Mouse (Mus musculus): ENCODE data around the gene Ermard. TPM values are rescaled to one million over a fixed set of nuclear protein-coding genes. Genes with fewer than 3 reads are reported as not detected.

Ermard gene
- polyA plus RNA-seq, 1 experiment from 2014 or later: 68.3 TPM

- DNase-seq (ENCODE audit: low spot score) (no peak), ATAC-seq (ENCODE audit: insufficient number of reproducible peaks, low FRiP score, low TSS enrichment, low read depth) (no peak)
- Histone ChIP-seq H3K9me3 (ENCODE audit: control insufficient read depth, low read length) (no peaks in the 10 kb centered on the region), H3K27me3 (ENCODE audit: control insufficient read depth, insufficient read depth, low read length) (no peaks in the 10 kb centered on the region), H3K4me3 (ENCODE audit: low read depth, low read length) (no peak overlapping the region), H3K4me1 (ENCODE audit: control insufficient read depth, insufficient read depth, low read length) (no peaks in the 10 kb centered on the region), H3K27ac (replicated peaks; ENCODE audit: low read depth, low read length) (no peak overlapping the region), H3K36me3 (ENCODE audit: control insufficient read depth, insufficient read depth, low read length) (no peaks in the 10 kb centered on the region), H3K4me2 (ENCODE audit: low read depth, severe bottlenecking) (no peak overlapping the region), H3K9ac (ENCODE audit: low read length) (no peak overlapping the region)
- 70% methylated on average over 3 of the region's 3 CpGs for WGBS
Observed at GRCm38 (mm10) chr17:15115550-15115949, 74.5 kb downstream of the Ermard start.

- H3K9me3 ChIP-seq (ENCODE audit: control insufficient read depth, low read length): no peaks in the 10 kb centered on the region
- H3K36me3 ChIP-seq (ENCODE audit: control insufficient read depth, insufficient read depth, low read length): no peaks in the 10 kb centered on the region
- H3K27me3 ChIP-seq (ENCODE audit: control insufficient read depth, insufficient read depth, low read length): no peaks in the 10 kb centered on the region
- H3K4me2 ChIP-seq (ENCODE audit: low read depth, severe bottlenecking): no peak overlapping the region
- 94% methylated on average over 4 of the region's 4 CpGs for WGBS
- no peak overlapping the region for H3K9ac ChIP-seq (ENCODE audit: low read length)
- no peak for ATAC-seq (ENCODE audit: insufficient number of reproducible peaks, low FRiP score, low TSS enrichment, low read depth)
- no peak for DNase-seq (ENCODE audit: low spot score)
- H3K4me3 ChIP-seq (ENCODE audit: low read depth, low read length): no peak overlapping the region
- H3K4me1 ChIP-seq (ENCODE audit: control insufficient read depth, insufficient read depth, low read length): no peaks in the 10 kb centered on the region
- no peak overlapping the region for H3K27ac ChIP-seq (replicated peaks; ENCODE audit: low read depth, low read length)
Observed at GRCm38 (mm10) chr17:15120096-15120495, 79.1 kb downstream of the Ermard start.

- H3K27ac ChIP-seq (replicated peaks; ENCODE audit: low read depth, low read length): no peak overlapping the region
- no peak for ATAC-seq (ENCODE audit: insufficient number of reproducible peaks, low FRiP score, low TSS enrichment, low read depth)
- no peak overlapping the region for H3K4me2 ChIP-seq (ENCODE audit: low read depth, severe bottlenecking)
- H3K9ac ChIP-seq (ENCODE audit: low read length): no peak overlapping the region
- H3K36me3 ChIP-seq (ENCODE audit: control insufficient read depth, insufficient read depth, low read length): no peaks in the 10 kb centered on the region
- H3K9me3 ChIP-seq (ENCODE audit: control insufficient read depth, low read length): no peaks in the 10 kb centered on the region
- H3K4me1 ChIP-seq (ENCODE audit: control insufficient read depth, insufficient read depth, low read length): no peaks in the 10 kb centered on the region
- no peak overlapping the region for H3K4me3 ChIP-seq (ENCODE audit: low read depth, low read length)
- no peaks in the 10 kb centered on the region for H3K27me3 ChIP-seq (ENCODE audit: control insufficient read depth, insufficient read depth, low read length)
- WGBS: 84% methylated on average over 6 of the region's 6 CpGs
- DNase-seq (ENCODE audit: low spot score): no peak
Observed at GRCm38 (mm10) chr17:15120569-15120968, 79.6 kb downstream of the Ermard start.

- Histone ChIP-seq H3K4me3 (ENCODE audit: low read depth, low read length) (no peak overlapping the region), H3K27me3 (ENCODE audit: control insufficient read depth, insufficient read depth, low read length) (no peaks in the 10 kb centered on the region), H3K27ac (replicated peaks; ENCODE audit: low read depth, low read length) (no peak overlapping the region), H3K4me1 (ENCODE audit: control insufficient read depth, insufficient read depth, low read length) (no peaks in the 10 kb centered on the region), H3K9me3 (ENCODE audit: control insufficient read depth, low read length) (no peaks in the 10 kb centered on the region), H3K4me2 (ENCODE audit: low read depth, severe bottlenecking) (no peak overlapping the region), H3K9ac (ENCODE audit: low read length) (no peak overlapping the region; the same call in 1 of the 2 replicates), H3K36me3 (ENCODE audit: control insufficient read depth, insufficient read depth, low read length) (no peaks in the 10 kb centered on the region)
- 79% methylated on average over 9 of the region's 9 CpGs for WGBS
- DNase-seq (ENCODE audit: low spot score): no peak
- ATAC-seq (ENCODE audit: insufficient number of reproducible peaks, low FRiP score, low TSS enrichment, low read depth): no peak
Observed at GRCm38 (mm10) chr17:15129630-15130287, 88.8 kb downstream of the Ermard start.

GRCm38 (mm10) chr17:15130288-15130656, 89.3 kb downstream of the Ermard start:
- Histone ChIP-seq H3K9me3 (ENCODE audit: control insufficient read depth, low read length) (no peaks in the 10 kb centered on the region), H3K36me3 (ENCODE audit: control insufficient read depth, insufficient read depth, low read length) (no peaks in the 10 kb centered on the region), H3K9ac (ENCODE audit: low read length) (no peak overlapping the region), H3K27me3 (ENCODE audit: control insufficient read depth, insufficient read depth, low read length) (no peaks in the 10 kb centered on the region), H3K27ac (replicated peaks; ENCODE audit: low read depth, low read length) (no peak overlapping the region), H3K4me2 (ENCODE audit: low read depth, severe bottlenecking) (no peak overlapping the region), H3K4me3 (ENCODE audit: low read depth, low read length) (no peak overlapping the region), H3K4me1 (ENCODE audit: control insufficient read depth, insufficient read depth, low read length) (no peaks in the 10 kb centered on the region)
- DNase-seq (ENCODE audit: low spot score) (no peak), ATAC-seq (ENCODE audit: insufficient number of reproducible peaks, low FRiP score, low TSS enrichment, low read depth) (no peak)
- 87% methylated on average over 3 of the region's 3 CpGs for WGBS

GRCm38 (mm10) chr17:15134905-15135669, 94.1 kb downstream of the Ermard start:
- H3K27me3 ChIP-seq (ENCODE audit: control insufficient read depth, insufficient read depth, low read length): no peaks in the 10 kb centered on the region
- no peaks in the 10 kb centered on the region for H3K36me3 ChIP-seq (ENCODE audit: control insufficient read depth, insufficient read depth, low read length)
- H3K4me3 ChIP-seq (ENCODE audit: low read depth, low read length): no peak overlapping the region
- DNase-seq (ENCODE audit: low spot score) (no peak), ATAC-seq (ENCODE audit: insufficient number of reproducible peaks, low FRiP score, low TSS enrichment, low read depth) (no peak)
- 80% methylated on average over 12 of the region's 12 CpGs for WGBS
- H3K9ac ChIP-seq (ENCODE audit: low read length): no peak overlapping the region
- H3K9me3 ChIP-seq (ENCODE audit: control insufficient read depth, low read length): no peaks in the 10 kb centered on the region
- no peak overlapping the region for H3K4me2 ChIP-seq (ENCODE audit: low read depth, severe bottlenecking)
- H3K27ac ChIP-seq (replicated peaks; ENCODE audit: low read depth, low read length): no peak overlapping the region
- H3K4me1 ChIP-seq (ENCODE audit: control insufficient read depth, insufficient read depth, low read length): no peaks in the 10 kb centered on the region

DNA sequence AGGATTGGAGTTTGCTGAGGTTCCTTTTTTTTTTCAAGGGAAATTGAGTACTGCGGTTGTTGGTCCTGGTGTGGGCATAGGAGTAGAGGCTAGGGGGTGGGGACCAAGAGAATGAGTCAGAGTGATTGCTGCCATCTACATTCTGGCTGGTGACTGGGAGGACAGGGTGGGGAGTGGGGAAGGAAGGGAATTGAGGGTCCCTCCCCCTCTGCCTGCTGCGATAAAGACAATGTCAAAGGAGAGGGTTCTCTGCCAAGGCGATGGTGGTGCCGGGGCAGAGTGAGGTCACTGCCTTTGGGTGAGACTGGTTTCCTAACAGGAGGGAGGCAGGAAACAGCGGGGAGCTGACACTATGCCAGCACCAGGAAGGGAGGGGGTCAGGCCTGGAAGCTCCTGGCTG, 96.4 kb downstream of the Ermard start:
- DNase-seq (ENCODE audit: low spot score) (no peak), ATAC-seq (ENCODE audit: insufficient number of reproducible peaks, low FRiP score, low TSS enrichment, low read depth) (no peak)
- Histone ChIP-seq H3K27me3 (ENCODE audit: control insufficient read depth, insufficient read depth, low read length) (no peaks in the 10 kb centered on the region), H3K27ac (replicated peaks; ENCODE audit: low read depth, low read length) (no peak overlapping the region), H3K9me3 (ENCODE audit: control insufficient read depth, low read length) (no peaks in the 10 kb centered on the region), H3K9ac (ENCODE audit: low read length) (no peak overlapping the region), H3K4me3 (ENCODE audit: low read depth, low read length) (no peak overlapping the region), H3K4me2 (ENCODE audit: low read depth, severe bottlenecking) (no peak overlapping the region), H3K4me1 (ENCODE audit: control insufficient read depth, insufficient read depth, low read length) (no peaks in the 10 kb centered on the region), H3K36me3 (ENCODE audit: control insufficient read depth, insufficient read depth, low read length) (no peaks in the 10 kb centered on the region)
- whole genome bisulfite sequencing: 69% methylated on average over 5 of the region's 5 CpGs
